Mouse (Mus musculus): ENCODE measurements around the gene Rap1gds1. TPM values are rescaled to one million over a fixed set of nuclear protein-coding genes. Genes with fewer than 3 reads are reported as not detected.

Rap1gds1 gene
- total RNA-seq (2014; fragmentation: Nextera tagmentation) (34.9 and 60.0 TPM in 2 replicates), total RNA-seq (2017) (25.2 and 26.2 TPM in 2 replicates)

GRCm38 (mm10) chr3:139074484-139075211 lies at the start of gene Rap1gds1:
TSS of gene Rap1gds1 (minus strand) at chr3:139075201.
- ATAC-seq (replicated peaks; ENCODE audit: poor library complexity, severe bottlenecking), result peak; percentile 37

DNA sequence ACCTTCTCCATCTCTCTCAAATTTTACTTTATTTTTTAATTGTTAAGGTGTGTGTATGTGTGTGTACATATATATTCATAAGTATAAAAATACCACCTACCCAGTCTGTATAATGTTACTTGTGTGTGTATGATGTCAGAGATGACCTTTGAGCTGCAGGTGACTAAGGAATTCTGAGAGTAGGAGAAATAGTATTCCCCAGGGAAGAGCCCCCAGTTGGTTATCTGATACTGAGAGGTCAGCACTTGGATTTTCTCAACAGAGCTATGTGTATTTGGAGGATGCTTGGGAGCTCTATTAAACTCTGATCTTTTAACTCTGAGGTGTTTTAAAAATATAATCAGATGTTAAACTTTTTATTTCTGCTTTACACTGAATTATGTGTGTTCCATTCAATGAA lies 43.4 kb upstream of the Rap1gds1 start:
- no peak for ATAC-seq (replicated peaks; ENCODE audit: poor library complexity, severe bottlenecking)

GRCm38 (mm10) chr3:139116733-139117337 lies 41.8 kb upstream of the Rap1gds1 start:
- no peak for ATAC-seq (replicated peaks; ENCODE audit: poor library complexity, severe bottlenecking)

- ATAC-seq (replicated peaks; ENCODE audit: poor library complexity, severe bottlenecking), result no peak
Observed at GRCm38 (mm10) chr3:139112335-139112973, 37.5 kb upstream of the Rap1gds1 start.

GRCm38 (mm10) chr3:139111877-139112276 lies 36.9 kb upstream of the Rap1gds1 start:
- no peak for ATAC-seq (replicated peaks; ENCODE audit: poor library complexity, severe bottlenecking)

DNA sequence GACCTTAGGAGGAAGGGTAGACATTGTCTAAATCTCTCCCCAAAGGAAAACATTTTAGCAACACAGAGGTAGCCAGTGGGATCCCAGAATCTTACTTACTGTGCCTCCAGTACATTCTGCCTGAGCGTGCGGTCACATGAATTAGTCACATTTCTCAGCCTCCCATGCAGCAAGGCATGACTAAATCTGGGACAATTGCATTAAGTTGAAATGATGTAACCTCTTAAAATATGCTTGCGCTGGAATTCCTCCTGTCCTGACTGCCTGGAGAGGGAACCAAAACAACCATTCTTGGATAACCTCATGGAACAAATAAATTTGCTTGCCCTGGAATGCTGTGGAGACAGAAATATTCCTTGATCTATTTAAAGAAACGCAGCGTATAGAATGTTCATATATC lies 33.2 kb upstream of the Rap1gds1 start:
- ATAC-seq (replicated peaks; ENCODE audit: poor library complexity, severe bottlenecking), result no peak

DNA sequence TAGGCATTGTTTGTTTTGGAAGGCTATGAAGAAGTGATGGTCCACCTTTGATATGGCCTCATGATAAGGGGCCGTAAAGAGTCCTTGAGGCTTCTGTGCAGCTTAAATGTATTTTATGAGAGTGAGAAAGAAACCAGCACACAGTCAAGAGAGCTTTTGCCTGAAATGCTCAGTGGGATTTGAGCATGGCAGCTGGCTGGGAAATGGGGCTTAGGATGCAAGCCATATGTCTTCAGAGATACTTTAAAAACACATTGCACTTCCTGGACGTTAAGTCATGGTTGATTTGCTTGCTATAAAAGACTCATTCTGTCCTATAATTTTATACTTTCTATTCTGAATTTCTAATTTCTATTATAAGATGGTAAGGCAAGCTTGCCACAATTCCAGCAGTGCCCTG lies 28.9 kb upstream of the Rap1gds1 start:
- ATAC-seq (replicated peaks; ENCODE audit: poor library complexity, severe bottlenecking), result no peak

DNA sequence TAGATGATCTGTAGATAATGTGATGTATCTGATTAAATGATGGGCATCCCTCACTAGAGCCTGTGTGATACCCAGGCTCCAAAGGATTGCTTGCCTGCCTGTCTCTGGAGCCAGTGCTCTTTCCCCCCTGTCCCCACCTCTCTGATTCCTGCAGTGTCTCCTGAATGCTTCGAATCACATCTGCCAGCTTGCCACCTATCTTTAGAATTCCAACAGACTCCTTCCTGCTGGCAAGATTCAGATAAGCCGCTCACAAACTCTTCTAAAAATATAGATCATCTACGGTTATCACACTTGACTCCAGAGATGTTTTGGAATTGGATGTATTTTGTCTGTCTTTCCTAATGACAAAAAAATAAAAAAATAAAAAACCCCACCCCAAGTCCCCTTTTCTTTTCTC lies 28.3 kb upstream of the Rap1gds1 start:
- no peak for ATAC-seq (replicated peaks; ENCODE audit: poor library complexity, severe bottlenecking)

GRCm38 (mm10) chr3:139101941-139102340 lies 26.9 kb upstream of the Rap1gds1 start:
- ATAC-seq (replicated peaks; ENCODE audit: poor library complexity, severe bottlenecking), result peak; percentile 80

- ATAC-seq (replicated peaks; ENCODE audit: poor library complexity, severe bottlenecking), result peak; percentile 93
Observed at GRCm38 (mm10) chr3:139099284-139099683, 24.3 kb upstream of the Rap1gds1 start.

GRCm38 (mm10) chr3:139095894-139096293 lies 20.9 kb upstream of the Rap1gds1 start:
- ATAC-seq (replicated peaks; ENCODE audit: poor library complexity, severe bottlenecking), result no peak

DNA sequence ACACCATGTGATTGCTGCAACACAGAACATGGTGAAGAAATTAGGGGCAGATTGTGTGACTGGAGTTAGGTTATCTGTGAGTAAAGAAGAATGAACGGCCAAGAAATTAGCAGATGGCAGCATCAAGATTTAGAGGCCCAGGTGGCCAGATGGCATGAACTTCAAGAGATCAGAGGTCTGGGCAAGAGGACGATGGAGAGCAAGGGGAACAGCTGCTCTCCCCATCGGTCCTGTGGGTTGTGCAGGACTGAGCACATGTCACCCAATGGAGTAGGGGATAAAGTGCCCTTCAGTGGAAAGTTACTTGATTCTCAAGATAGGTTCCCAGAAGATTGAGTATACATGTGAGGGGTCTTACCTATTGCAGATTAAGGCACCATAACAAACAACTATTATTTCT lies 13.5 kb upstream of the Rap1gds1 start:
- no peak for ATAC-seq (replicated peaks; ENCODE audit: poor library complexity, severe bottlenecking)

DNA sequence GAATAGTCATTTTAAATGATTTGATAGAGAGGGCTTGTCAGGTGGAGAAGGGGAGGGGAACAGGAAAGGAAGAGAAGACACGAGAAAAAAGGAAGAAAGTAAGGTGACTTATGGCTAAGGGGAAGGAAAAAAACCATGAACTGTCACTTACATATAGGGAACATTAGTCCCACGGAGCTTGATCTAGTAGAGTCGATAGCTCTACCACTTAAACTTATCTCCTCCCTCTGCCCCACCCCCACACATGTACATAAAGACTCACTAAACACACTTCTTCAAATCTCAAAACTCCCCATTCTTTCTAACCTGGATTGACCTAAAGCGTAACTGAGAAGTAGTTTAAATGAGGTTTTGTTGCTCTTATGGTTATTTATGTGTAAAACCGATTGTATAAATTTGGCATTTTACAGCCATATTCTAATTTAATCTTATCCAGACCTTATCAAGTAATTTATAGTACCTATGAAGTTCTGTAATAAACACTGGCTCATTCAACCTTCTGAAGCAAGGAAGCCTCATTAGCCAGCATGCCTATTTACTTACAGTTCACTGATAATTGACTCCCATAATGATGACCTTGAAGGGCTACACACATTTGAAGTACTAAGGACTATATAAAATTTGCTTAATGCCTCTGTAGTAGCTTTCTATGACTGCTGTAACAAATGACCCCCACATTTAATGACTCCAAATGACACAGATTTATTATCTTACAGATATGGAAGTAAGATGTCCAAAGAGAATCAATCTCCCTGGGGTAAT lies 9.0 kb upstream of the Rap1gds1 start:
- no peak for ATAC-seq (replicated peaks; ENCODE audit: poor library complexity, severe bottlenecking)

DNA sequence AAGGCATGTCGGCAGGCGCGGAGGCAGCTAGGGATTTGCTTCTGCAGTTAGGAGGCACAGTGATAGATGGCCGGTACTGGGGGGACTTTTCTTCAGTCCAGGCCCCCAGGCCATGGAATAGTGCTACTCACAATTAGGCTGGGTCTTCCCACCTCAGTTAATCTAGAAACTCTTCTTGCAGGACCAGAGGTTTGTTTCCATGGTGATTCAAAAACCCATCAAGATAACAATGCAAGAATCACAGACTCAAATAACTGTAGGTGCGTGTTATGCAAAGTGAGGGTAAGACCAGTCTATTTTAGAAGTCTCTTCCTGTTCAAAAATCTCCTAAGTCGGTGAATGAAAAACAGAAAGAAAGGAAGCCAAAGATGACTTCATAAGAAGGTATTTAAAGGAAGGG lies 4.8 kb upstream of the Rap1gds1 start:
- no peak for ATAC-seq (replicated peaks; ENCODE audit: poor library complexity, severe bottlenecking)

GRCm38 (mm10) chr3:139078010-139078409 lies 3.0 kb upstream of the Rap1gds1 start:
- ATAC-seq (replicated peaks; ENCODE audit: poor library complexity, severe bottlenecking), result no peak

GRCm38 (mm10) chr3:139076059-139076455 lies 1.1 kb upstream of the Rap1gds1 start:
- ATAC-seq (replicated peaks; ENCODE audit: poor library complexity, severe bottlenecking), result no peak

- peak; percentile 81 for ATAC-seq (replicated peaks; ENCODE audit: poor library complexity, severe bottlenecking)
Observed at GRCm38 (mm10) chr3:139075333-139076058, 495 bp upstream of the Rap1gds1 start.

GRCm38 (mm10) chr3:139073801-139074483 lies 1.1 kb downstream of the Rap1gds1 start:
- ATAC-seq (replicated peaks; ENCODE audit: poor library complexity, severe bottlenecking), result 0 out of 2 replicates have a peak, but pooled peaks have one; percentile 2

GRCm38 (mm10) chr3:139069539-139069938 lies 5.5 kb downstream of the Rap1gds1 start:
- ATAC-seq (replicated peaks; ENCODE audit: poor library complexity, severe bottlenecking), result no peak

All from granulocyte monocyte progenitor cell, adult 5-6 weeks (primary cell).